Mouse (Mus musculus): ENCODE measurements around the gene Olfr1306. TPM values are rescaled to one million over a fixed set of nuclear protein-coding genes. Genes with fewer than 3 reads are reported as not detected.

Gene Olfr1306
- polyA plus RNA-seq (2015; fragmentation: Nextera tagmentation; extraction: Ambion mirVana): not detected in 2 replicates

DNA sequence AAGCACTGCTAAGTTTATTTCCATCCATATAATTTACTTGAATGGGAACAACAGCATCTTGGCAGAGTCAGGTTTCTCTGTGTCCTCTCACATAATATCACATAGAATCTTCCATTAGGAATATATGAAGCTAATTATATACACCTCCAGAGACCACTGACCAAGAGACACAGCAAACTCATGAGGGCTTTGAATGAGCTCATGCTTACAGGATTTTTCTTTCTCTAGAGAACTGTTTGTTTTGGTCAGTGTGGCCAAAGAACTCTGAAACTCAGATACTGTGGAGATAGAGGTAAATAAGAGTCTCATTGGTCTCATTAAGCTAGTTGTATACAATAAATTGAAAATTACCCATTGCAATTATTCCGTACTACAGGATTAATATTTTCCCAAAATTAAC lies at the start of gene Olfr1306:
TSS of gene Olfr1306 (minus strand) at position 101 of the 400 bp plus-strand sequence.
- no peak for ATAC-seq (ENCODE audit: insufficient number of reproducible peaks, insufficient read depth, low FRiP score, low TSS enrichment, low read depth)
- H3K9me3 ChIP-seq: no peaks in the 10 kb centered on the region
- H3K27me3 ChIP-seq: no peaks in the 10 kb centered on the region
- H3K27ac ChIP-seq: no peak within 1 kb of the TSS
- H3K4me2 ChIP-seq: no peak within 1 kb of the TSS
- H3K4me1 ChIP-seq: no peaks in the 10 kb centered on the region
- H3K36me3 ChIP-seq: no peaks in the 10 kb centered on the region
- WGBS: 85% methylated on average over 1 of the region's 1 CpGs
- H3K9ac ChIP-seq: no peak within 1 kb of the TSS
- H3K4me3 ChIP-seq: no peak within 1 kb of the TSS

DNA sequence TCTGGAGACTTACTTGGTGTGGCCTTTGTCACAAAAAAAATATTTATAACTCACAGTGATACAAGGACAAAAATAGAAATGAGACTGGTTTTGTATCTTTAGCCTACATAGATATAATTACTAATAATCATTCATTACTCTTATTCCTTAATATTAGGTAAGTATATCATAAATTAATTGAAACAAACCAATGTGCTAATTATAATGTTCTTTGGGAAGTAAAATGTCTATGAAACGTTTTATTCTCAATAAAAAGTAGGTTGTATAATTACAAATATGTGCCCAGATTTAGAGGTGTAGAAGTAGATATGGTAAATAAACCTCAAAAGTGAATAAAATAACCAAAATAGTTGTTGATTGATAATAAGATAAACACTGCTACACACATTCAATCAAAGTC lies 48.8 kb upstream of the Olfr1306 start, which contains the start of gene Olfr1308:
TSS of gene Olfr1308 (minus strand) at position 101 of the 400 bp plus-strand sequence.
- ATAC-seq (ENCODE audit: insufficient number of reproducible peaks, insufficient read depth, low FRiP score, low TSS enrichment, low read depth): no peak
- no peak within 1 kb of the TSS for H3K4me2 ChIP-seq
- WGBS: 48% methylated on average over 1 of the region's 1 CpGs
- no peaks in the 10 kb centered on the region for H3K27me3 ChIP-seq
- no peaks in the 10 kb centered on the region for H3K4me1 ChIP-seq
- H3K36me3 ChIP-seq: no peaks in the 10 kb centered on the region
- no peak within 1 kb of the TSS for H3K27ac ChIP-seq
- H3K9me3 ChIP-seq: no peaks in the 10 kb centered on the region
- H3K4me3 ChIP-seq: no peak within 1 kb of the TSS
- no peak within 1 kb of the TSS for H3K9ac ChIP-seq

DNA sequence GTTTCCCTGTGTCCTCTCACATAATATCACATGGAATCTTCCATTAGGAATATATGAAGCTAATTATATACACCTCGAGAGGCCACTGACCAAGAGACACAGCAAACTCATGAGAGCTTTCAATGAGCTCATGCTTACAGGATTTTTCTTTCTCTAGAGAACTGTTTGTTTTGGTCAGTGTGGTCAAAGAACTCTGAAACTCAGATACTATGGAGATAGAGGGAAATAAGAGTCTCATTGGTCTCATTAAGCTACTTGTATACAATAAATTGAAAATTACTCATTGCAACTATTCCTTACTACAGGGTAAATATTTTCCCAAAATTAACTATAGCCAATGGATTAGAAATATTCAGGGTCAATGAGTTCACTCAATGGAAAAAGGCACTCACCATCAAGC lies 33.3 kb upstream of the Olfr1306 start, which contains the start of gene Olfr1307:
TSS of gene Olfr1307 (minus strand) at position 101 of the 400 bp plus-strand sequence.
- Histone ChIP-seq H3K4me1 (no peaks in the 10 kb centered on the region), H3K27ac (no peak within 1 kb of the TSS), H3K9me3 (no peaks in the 10 kb centered on the region), H3K4me3 (no peak within 1 kb of the TSS), H3K27me3 (no peaks in the 10 kb centered on the region), H3K36me3 (no peaks in the 10 kb centered on the region), H3K9ac (no peak within 1 kb of the TSS), H3K4me2 (no peak within 1 kb of the TSS)
- 86% methylated on average over 1 of the region's 1 CpGs for whole genome bisulfite sequencing
- no peak for ATAC-seq (ENCODE audit: insufficient number of reproducible peaks, insufficient read depth, low FRiP score, low TSS enrichment, low read depth)

DNA sequence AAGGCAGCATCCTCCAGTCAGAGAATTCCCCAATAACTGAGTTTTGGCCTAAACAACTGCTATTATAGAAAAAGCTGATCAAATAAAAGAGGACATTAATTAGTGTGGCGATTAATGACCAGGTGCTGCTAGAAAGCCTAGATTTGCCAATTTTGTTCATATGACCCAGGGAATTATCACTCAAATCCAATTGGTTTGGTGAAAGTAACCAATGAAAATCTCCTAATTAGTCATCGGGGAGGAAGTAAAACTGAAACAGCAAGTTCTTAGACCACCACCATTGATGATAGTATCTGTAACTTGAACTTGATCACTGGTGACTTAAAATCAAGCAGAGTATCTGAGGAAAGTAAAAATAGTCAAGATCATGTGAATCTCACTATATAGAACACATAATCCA lies 39.0 kb downstream of the Olfr1306 start, which contains the start of gene Olfr1305:
TSS of gene Olfr1305 (minus strand) at position 101 of the 400 bp plus-strand sequence.
- 87% methylated on average over 2 of the region's 2 CpGs for WGBS

More for the DNA sequence above, 39.0 kb downstream of the Olfr1306 start, which contains the start of gene Olfr1305:
- ATAC-seq (ENCODE audit: insufficient number of reproducible peaks, insufficient read depth, low FRiP score, low TSS enrichment, low read depth): no peak
- Histone ChIP-seq H3K9me3 (0 out of 2 replicates have a peak, but pooled peaks cover 3% of the 10 kb centered on the region), H3K4me1 (no peaks in the 10 kb centered on the region), H3K27me3 (no peaks in the 10 kb centered on the region), H3K4me2 (no peak within 1 kb of the TSS), H3K27ac (no peak within 1 kb of the TSS), H3K9ac (no peak within 1 kb of the TSS), H3K4me3 (no peak within 1 kb of the TSS), H3K36me3 (no peaks in the 10 kb centered on the region)

Other genes with a start within 250 kb of the Olfr1306 start
- gene Olfr1301, start 165.3 kb downstream of the Olfr1306 start, polyA plus RNA-seq (2015; fragmentation: Nextera tagmentation; extraction: Ambion mirVana): not detected in 2 replicates
- gene Olfr1302, start 138.8 kb downstream of the Olfr1306 start, polyA plus RNA-seq (2015; fragmentation: Nextera tagmentation; extraction: Ambion mirVana): not detected in 2 replicates
- not detected in 2 replicates for gene Olfr1303, start 95.9 kb downstream of the Olfr1306 start, polyA plus RNA-seq (2015; fragmentation: Nextera tagmentation; extraction: Ambion mirVana)
- gene Olfr1305, start 39.1 kb downstream of the Olfr1306 start, polyA plus RNA-seq (2015; fragmentation: Nextera tagmentation; extraction: Ambion mirVana): not detected in 2 replicates
- gene Olfr1307, start 33.2 kb upstream of the Olfr1306 start, polyA plus RNA-seq (2015; fragmentation: Nextera tagmentation; extraction: Ambion mirVana): not detected in 2 replicates
- not detected in 2 replicates for gene Olfr1308, start 48.7 kb upstream of the Olfr1306 start, polyA plus RNA-seq (2015; fragmentation: Nextera tagmentation; extraction: Ambion mirVana)
- gene Olfr1309, start 74.0 kb upstream of the Olfr1306 start, polyA plus RNA-seq (2015; fragmentation: Nextera tagmentation; extraction: Ambion mirVana): not detected in 2 replicates
- gene Olfr1310, start 96.4 kb upstream of the Olfr1306 start, polyA plus RNA-seq (2015; fragmentation: Nextera tagmentation; extraction: Ambion mirVana): not detected in 2 replicates
- not detected in 2 replicates for gene Olfr1311, start 108.1 kb upstream of the Olfr1306 start, polyA plus RNA-seq (2015; fragmentation: Nextera tagmentation; extraction: Ambion mirVana)
- not detected in 2 replicates for gene Olfr1312, start 134.0 kb upstream of the Olfr1306 start, polyA plus RNA-seq (2015; fragmentation: Nextera tagmentation; extraction: Ambion mirVana)
- not detected in 2 replicates for gene Olfr1313, start 161.6 kb upstream of the Olfr1306 start, polyA plus RNA-seq (2015; fragmentation: Nextera tagmentation; extraction: Ambion mirVana)
- gene Olfr1314, start 180.5 kb upstream of the Olfr1306 start, polyA plus RNA-seq (2015; fragmentation: Nextera tagmentation; extraction: Ambion mirVana): not detected in 2 replicates
- gene Olfr1315-ps1, start 199.2 kb upstream of the Olfr1306 start, polyA plus RNA-seq (2015; fragmentation: Nextera tagmentation; extraction: Ambion mirVana): not detected in 2 replicates
- gene Olfr1316, start 218.7 kb upstream of the Olfr1306 start, polyA plus RNA-seq (2015; fragmentation: Nextera tagmentation; extraction: Ambion mirVana): not detected in 2 replicates
- gene Olfr1317, start 224.1 kb upstream of the Olfr1306 start, polyA plus RNA-seq (2015; fragmentation: Nextera tagmentation; extraction: Ambion mirVana): not detected in 2 replicates
- not detected in 2 replicates for gene Olfr1318, start 237.9 kb upstream of the Olfr1306 start, polyA plus RNA-seq (2015; fragmentation: Nextera tagmentation; extraction: Ambion mirVana)

All from embryonic facial prominence, embryonic 13.5 days (tissue).